Mouse (Mus musculus) cerebellum, adult (tissue): Measurements from ENCODE around the gene Irgq.

ENCODE experiments used
- ATAC-seq: cut with Nextera tagmentation; 2 replicates; pipeline ENCODE4 v1.9.2; 2017; ENCODE audit warnings: mild to moderate bottlenecking, moderate library complexity, mixed read lengths; ENCODE audit not compliant: insufficient number of reproducible peaks, low FRiP score, low TSS enrichment

The Irgq gene

DNA sequence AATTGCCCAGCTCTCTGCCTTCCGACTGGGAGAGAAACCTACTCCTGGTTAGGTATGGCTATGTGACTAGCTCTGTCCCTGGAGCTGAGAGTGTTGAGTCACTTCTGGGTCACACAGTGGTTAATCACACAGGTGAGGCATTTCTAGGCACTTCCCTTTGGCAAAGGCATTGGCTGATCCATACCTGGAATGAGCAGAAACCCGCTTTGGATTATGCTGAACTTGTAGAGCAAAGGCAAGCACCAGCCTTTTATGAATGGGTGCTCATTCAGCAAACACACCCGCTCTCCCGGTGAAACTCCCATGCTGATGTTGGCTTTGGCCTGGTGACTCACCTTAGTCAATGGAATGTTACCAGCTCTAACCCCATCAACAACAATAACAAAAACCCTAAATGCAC, 9.2 kb downstream of the Irgq start:
- no peak for ATAC-seq

DNA sequence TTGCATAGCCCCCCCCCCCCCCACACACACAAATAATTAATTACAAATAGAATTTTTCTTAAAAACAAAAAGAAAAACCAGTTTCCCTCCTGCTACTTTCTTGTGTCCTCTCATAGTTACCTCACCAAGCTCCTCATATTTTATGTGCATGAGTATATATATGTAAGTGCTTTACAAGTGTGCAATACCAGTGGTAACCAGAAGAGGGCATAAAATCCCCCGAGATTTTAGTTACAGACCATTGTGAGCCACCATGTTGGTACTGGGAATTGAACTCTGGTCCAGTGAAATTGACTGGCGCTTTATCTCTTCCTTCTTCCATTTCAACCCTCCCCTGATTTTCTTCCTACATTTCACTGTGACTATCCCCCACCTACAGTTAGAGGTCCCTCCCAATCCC, 14.0 kb downstream of the Irgq start:
- no peak for ATAC-seq

DNA sequence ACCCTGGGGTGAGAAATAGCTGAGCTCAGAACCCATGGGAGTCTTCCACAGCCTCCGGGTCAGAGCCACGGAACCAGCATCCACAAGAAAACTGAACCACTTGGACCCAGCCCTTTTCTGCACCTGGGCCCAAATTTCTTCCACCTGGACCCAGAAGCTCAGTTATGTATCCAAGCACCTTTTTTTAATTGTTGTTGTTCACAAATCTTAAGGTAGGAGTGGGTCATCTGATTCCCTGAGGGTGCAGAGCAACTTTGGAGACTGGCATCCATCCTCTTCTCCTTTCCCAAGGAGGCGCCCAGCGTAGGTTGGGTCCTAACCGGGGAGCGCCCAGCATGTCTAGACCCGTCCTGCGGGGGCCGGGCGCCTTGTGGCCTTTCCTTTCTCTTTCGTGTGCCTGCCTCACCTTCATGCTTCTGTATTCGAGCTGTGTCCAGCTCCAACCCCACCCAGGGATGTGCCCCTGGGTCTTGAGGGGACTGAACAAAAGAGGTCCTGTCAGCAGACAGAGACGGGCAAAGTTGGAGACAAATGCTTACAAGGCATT, 15.7 kb downstream of the Irgq start, which contains the start of the genes Pinlyp and Xrcc1:
Gene Pinlyp, minus strand, starts transcription at position 51 of the 547 bp plus-strand sequence.
Gene Xrcc1, plus strand, starts transcription at position 222 of the 547 bp plus-strand sequence.
- no peak for ATAC-seq

DNA sequence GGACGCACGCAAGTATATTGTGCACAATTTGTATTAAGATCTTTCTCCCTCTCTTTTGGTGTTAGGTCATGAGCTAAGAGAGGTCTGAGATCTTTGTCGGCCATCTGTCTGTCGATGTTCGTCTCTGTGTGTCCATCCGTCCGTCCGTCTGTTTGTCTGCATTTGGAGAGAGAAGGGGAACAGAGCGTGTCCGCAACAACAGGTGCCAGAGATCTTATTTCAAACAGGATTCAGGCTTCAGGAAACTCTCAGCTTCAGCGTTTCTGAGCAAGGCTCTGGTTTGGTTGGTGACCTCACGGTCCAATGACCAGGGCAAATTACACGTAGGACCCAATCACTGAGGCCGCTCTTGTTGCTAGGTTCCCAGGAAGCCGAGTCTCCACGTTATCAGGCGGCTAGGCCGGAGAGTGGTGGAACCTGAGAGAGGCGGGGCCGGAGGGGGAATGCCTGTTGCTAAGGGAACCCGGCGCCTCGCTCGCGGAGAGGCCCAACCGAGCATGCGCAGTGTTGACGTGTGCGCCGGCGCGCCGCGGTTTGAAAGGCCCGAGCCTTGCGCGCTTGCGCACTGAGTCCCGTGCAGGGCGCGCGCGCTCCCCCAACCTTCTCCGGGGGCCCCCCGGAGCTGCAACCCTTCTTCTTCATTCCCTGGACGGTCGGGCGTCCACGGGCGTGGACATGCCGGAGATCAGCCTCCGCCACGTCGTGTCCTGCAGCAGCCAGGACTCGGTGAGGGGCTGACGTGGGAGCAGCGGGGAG, 16.3 kb downstream of the Irgq start:
- peak; percentile 99 for ATAC-seq

DNA sequence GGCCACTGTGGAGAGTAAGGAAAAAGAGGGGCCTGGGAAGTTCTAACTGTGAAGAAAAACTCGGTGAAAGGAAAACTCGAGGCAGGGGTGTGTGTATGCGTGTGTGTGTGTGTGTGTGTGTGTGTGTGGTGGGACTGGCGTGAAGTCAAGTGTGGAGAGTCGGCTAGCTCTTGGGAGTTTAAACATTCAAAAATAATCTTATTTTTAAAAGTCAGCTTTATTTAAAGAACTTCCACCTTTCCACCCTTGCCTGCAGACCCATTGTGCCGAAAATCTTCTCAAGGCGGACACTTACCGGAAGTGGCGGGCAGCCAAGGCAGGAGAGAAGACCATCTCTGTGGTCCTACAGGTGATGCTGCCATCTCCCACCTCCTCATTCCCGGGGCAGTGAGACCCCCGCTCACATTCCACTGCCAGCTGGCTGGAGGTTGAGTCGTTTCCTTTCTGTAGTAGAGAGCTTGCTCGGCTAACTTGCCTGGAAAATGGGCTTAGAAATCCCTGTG, 17.1 kb downstream of the Irgq start:
- ATAC-seq, result no peak

DNA sequence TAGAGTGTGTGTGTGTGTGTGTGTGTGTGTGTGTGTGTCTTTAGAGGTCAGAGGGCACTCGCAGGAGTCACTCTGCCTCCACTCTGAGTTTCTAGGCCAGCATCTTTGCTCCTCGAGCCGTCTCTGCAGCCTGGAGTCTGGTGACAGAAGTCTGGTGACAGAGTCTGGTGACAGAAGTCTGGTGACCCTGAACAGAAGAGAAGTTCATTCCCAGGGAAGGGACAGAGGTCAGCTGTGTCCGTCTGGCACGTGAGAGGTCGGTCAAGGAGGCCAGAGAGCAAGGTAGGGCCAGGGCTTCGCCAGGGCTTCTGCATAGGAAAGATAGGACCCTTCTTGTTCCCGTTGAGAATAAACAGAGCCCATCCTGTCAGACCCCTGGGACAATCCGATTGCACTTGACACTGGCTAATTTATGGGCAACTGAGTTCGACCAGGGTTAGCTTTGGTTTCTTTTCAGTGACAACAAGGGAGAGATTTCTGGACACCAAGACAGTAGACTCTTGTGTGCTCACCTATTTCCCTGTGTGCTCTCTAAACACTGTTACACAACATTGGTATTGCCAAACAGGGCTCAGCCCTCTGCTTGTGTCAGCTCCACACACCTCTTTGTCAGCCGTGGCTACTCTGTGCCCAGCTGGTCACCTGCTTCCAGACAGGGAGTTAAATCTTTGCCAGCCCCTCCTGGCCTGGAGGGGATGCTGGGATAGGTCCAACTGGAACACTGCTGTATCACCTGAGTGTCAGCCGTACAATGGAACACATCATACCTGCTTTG, 21.7 kb downstream of the Irgq start:
- no peak for ATAC-seq

DNA sequence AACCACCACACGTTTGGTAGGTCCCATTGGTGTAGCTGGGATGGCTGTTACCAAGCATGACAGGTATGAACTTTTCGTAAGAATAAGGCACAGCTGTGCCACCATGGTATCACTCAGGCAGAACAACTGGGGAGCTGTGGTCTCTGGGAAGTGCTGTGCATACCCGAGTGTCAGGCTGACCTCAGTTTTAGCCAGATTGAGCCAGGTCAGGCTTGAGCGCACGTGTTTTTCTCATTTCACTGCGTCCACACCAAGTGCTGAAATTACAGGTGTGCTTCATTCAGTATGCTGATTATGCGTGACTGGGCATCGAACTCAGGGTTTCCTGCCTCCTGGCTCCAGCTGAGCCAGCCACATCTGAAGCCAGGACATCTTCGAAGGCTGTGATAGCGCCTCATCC, 25.3 kb downstream of the Irgq start:
- ATAC-seq, result no peak

DNA sequence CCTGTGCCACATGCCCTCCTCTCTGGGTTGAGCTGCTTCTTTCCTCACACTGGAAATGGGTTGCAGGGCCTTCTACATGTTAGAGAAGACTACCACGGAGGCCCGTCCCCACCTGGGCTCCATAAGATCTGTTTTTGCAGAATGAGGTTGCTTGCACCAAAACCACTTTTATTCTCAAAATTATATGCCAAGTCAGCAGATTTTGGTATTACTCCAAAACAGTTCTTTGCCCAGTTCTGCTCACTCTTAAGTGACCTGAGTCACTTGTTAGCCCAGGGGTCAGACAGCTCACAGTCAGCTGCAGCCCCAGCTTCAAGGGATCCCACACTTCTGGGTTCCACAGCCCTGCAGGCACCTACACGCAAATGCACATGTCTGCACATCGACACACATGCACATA, 31.0 kb downstream of the Irgq start:
- ATAC-seq, result no peak

DNA sequence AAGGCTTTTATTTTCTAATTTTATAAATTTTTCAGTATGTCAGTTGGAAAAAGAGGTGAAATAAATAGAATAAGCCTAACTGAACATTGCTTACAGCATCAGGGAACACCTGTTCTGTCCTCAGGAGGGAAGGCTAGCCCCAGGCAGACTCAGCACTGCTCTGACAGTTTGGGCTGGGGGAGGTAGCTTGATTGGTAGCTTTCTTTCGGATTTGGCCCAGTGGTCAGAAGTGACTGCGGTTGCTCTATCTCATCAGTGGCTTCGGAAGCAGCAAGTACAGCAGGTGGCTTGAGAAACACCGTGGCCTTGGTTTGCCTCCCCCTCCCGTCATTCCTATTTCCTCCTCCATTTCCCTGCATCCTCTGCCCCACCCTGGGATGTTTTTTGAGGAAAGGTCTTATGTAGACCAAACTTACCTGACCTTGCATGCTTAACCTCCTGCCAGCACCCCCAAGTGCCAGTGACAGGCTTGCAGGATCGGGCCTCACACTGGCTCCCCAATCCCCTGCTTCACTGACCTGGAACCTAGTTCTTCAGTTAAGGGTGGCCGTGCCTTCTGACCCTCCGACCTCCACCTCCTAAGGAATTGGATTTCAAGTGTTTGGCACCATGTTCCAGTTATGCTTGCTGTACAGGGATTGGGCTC, 32.8 kb downstream of the Irgq start:
- no peak for ATAC-seq

DNA sequence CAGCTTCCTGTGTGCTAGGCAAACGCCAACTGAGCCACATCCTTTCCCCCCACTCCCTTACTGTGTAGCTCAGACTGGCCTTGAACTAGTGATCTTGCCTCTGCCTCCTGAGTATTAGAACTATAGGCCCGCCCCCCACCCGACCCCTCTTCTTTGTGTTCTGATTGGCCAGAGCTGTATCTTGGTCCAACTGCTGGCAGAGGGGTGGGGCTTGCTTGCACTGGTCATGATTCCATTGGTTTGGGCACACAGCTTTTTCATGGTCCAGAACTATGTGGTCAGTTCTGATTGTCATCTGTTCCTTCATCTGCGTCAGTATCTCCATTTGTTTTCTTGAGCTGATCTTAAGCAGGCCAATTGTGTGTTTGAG, 33.3 kb downstream of the Irgq start:
- no peak for ATAC-seq

DNA sequence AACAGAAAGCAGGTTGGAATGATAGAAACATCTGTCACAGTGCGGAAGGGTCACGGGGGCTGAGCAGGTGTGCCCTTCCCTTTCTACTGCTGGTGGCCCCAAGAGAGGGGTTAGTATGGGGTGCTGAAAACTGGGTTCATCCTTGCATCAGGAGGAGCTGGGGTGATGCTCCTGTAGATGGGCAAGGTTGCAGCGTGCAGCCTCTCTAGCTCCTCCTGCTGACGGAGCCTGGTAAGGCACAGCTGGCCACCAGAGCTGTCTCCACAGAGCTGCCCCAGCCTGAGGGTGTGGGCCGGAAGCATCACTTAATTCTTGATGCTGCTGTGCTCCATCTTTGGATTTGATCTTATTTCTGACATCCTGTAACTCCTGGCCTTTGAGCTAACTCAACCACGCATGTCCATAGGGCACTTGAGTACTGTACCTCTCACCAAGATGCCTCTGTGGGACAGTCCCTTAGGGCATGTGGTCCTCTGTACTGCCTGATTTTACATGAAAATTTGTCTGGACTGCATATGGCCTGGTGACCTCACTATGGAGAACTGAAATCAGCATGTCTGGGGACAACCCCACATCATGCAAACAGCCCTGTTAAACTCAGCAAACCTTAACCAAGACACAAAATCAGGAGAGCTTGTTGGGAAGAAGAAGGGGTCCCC, 34.2 kb downstream of the Irgq start:
- ATAC-seq, result peak; percentile 49; the same call in 1 of the 2 replicates

DNA sequence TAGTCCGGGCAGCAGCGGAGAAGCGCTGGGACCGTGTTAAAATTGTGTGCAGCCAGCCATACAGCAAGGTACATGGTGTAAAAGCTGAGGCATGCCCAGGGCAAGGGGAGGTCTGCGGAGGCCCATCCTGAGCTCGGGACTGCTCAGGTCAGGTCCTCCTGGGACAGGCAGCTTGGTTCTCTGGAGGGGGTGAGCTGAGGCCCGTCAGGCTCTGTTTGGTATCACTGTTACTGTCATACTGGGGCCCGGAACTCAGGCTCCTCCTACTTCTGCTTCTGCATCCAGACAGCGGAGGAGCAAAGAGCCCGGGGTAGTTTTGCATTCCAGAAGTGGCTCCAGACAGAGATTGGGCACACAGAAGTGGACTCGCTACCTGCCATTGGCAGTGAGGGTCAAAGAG, 35.1 kb downstream of the Irgq start:
- ATAC-seq, result no peak

DNA sequence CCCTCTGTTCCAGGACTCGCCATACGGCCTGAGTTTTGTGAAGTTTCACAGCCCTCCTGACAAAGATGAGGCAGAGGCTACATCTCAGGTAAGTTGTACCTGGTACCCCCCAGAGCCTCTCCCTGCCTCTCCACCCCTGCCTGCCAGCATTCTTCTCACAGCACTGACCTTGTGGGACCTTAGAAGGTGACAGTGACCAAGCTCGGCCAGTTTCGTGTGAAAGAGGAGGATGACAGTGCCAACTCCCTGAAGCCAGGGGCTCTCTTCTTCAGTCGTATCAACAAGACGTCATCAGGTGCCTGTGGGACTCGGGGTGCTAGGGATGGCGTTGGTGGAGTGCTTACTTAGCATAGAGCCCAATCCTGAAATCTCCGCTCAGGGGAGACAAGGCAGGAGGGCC, 35.7 kb downstream of the Irgq start:
- no peak for ATAC-seq

DNA sequence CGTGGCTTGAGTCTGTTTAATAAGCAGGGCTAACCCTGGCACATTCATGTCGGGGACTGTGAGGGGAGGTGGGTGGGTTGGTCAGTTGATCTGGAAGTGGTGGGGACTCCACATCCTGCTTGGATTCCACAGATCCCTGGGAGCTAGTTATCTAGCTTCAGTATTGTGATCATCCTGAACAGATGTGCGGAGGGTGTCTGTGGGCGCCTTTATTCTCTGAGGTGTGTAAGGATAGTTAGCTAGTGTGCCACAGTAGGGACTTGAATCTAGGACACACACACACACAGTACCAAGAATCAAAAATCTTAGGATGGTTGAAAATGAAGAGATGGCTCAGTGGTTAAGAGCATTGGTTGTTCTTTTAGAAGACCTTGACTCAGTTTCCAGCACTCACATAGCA, 38.0 kb downstream of the Irgq start:
- no peak for ATAC-seq

DNA sequence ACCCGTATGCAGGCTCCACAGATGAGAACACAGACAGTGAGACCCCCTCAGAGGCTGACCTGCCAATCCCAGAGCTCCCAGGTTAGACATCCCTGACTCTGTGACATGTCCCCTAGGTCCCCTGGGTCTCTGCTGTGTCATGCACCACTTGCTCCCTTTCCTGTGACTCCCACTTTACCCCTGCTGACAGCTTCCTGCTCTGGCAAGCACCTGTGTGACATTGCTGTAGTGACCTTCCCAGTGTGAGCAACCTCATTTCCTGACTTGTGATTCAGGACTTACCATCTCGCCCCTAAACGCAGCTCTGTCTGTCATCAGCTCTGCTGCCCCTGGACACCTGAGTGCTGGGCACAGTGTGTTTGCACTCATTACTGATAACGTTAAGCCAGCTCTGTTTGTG, 40.6 kb downstream of the Irgq start:
- no peak for ATAC-seq

DNA sequence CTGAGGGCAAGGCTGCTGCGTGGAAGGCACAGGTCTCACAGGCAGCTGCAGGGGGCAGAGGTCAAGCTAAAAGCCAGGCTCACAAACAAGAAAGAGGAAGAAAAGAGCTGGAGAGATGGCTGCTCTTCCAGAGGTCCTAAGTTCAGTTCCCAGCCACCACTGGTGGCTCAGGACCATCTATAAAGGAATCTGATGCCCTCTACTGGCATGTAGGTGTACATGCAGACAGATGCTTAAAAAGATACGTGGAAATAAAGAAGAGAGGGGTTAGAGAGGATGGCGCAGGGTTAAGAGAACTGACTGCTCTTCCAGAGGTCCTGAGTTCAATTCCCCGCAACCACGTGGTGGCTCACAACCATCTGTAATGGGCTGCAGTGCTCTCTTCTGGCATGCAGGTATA, 42.0 kb downstream of the Irgq start:
- ATAC-seq, result no peak

DNA sequence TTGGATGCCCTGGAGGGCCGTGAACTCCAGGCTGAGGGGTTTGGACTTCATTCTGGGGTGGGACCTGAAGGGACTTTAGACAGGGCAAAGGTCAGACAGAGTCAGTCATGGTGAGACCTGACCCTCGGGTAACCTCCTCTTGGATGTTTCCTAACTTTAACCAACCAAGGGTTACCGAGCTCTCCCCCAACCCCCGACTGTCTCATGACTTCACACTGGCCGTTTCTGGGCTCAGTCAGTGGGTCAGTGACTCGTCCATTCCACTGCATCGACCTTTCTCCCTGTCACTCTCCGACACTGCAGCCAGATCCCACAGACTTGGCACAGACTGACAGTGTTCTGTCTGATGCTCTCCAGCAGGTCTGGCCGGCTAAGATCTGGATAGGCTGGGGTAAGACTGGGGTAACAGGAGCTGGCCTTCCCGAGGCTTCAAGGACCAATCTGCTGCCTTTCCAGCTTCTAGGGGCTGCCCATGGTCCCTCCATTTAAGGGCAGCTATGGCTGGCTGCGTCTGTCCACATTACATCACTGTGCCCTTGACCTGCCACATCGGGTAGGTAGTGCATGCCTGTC, 43.8 kb downstream of the Irgq start:
- no peak for ATAC-seq

DNA sequence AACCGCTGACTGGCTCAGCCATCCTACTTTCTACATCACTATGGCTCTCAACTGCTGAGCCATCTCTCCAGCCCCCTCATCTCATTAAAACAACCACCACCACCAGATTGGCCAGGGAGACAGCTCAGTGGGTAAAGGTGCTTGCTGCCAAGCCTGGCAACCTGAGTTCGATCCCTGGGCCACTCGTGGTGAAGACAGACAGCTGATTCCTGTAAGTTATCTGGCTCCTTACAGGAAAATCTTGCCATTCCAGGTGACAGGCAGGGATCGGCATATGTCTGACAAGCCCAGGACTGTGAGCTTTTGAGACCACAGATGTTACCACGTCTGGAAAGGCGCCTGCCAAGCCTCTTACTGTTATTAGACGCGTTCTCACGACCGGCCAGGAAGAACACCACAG, 47.3 kb downstream of the Irgq start:
- ATAC-seq, result no peak

DNA sequence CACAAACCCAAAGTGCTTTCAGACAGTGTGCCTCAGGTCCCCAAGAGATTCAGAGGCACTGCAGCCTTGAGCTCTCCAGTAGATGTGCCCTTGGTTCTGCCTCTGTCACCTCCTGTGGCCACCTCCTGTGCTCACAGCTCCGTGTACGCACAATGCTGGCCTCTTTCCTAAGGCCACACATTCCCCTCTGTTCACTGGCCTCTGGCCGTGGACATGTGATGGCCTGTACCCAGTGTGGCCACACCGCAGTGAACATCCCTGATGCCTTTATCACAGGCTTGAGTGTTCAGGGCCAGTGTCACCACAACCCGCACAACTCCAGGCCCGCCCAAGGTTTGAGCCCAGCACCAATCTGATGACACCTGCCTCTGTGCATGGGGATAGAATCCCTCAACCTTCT, 54.4 kb downstream of the Irgq start:
- no peak for ATAC-seq

DNA sequence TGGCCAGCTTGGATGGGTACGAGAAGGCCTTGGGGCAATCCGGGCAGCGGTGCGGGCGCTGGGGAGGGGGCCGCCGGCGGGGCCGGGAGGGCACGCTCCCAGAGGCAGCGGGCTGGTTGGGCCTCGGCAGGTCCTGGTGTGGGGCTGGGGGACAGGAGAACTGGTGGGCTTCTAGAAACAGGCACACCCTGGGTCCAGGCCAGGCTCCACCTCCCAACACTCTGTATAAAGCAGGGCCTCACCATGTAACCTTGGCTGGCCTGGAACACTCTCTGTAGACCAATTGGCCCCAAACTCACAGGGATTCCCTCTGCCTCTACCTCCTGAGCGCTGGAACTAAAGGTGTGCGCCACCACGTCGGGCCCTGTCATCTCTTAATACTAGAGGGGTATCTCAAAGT, 55.5 kb downstream of the Irgq start:
- no peak for ATAC-seq
